Mouse (Mus musculus) naive thymus-derived CD4-positive, alpha-beta T cell, adult 2 months (primary cell): Measurements from ENCODE around the gene Hspb1.

Experiments
- DNase-seq: peaks from one replicate; pipeline ENCODE4 v3.0.0-alpha.2; 2011; ENCODE audit warnings: low read depth

The Hspb1 gene

DNA sequence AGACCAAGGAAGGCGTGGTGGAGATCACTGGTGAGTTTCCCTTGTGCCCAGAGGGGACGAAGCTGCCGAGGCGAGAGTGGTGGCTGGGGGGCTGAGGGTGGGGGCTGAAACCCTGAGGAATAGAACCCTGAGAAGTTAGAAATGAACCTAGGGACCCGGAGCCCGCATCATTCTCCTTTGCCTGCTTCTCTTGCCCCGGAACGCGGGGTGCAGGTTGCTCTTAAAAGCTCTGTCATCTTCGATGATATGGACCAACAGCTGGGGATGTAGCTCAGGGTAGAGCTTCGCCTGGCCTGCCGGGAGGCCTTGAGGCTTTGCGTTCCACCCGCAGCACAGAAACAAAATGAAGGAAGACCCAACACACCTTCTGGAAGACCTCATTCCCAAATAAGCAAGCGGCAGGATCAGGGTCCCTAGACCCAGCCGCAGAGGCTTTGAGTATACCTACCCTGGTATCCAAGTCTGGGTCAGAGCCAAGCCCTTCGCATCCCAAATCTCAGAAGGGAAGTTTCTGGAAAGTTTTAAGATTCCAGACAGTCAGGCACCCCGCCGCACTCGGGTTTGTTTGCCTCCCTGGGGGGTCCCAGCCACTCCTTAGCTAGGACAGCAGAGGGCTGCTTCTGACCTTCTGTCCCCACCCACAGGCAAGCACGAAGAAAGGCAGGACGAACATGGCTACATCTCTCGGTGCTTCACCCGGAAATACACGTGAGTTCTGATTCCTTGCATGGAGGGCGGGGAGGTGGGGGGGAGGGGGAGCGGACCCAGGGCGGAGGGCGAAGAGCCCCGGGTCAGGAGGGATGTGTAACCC lies 891 bp downstream of the Hspb1 start:
- DNase-seq, result no peak

DNA sequence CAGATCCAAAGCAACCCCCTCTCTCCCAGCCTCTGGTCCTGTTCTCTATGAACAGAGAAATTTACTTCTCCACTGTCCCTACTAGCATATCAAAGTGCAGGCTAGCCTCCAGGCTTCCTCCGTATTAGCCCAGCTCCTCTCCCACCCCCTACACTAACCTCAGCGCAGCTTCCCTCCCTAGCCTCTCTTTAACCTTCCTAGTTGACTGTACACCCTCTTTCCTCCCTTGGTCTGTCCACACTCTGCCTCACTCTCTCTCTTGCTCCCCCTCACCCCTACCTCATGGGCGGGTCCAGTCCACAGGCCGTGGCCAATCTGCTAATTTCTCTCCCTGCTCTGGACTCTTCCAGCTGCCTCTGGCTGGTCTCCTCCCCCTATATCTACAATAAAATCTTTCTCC lies 2.6 kb downstream of the Hspb1 start:
- no peak for DNase-seq

DNA sequence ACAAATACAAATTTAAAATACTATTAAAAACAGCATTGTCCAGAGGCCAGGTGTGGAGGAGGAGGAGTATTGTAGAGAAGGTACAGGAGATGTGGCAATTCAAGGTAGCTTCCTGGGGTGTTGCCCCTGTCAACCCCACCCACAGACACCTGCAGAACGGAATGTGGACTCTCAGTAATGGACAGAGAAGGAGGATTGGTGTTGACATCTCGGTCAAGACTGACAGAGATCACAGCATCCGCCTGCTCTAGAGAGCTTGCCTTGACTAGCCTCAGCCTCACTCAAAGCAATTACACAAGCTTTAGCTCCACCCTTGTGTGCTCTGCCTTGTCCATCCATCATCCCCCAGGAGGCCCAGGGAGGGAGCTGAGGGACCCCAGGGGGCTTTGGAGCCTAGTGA lies 3.2 kb downstream of the Hspb1 start:
- no peak for DNase-seq

DNA sequence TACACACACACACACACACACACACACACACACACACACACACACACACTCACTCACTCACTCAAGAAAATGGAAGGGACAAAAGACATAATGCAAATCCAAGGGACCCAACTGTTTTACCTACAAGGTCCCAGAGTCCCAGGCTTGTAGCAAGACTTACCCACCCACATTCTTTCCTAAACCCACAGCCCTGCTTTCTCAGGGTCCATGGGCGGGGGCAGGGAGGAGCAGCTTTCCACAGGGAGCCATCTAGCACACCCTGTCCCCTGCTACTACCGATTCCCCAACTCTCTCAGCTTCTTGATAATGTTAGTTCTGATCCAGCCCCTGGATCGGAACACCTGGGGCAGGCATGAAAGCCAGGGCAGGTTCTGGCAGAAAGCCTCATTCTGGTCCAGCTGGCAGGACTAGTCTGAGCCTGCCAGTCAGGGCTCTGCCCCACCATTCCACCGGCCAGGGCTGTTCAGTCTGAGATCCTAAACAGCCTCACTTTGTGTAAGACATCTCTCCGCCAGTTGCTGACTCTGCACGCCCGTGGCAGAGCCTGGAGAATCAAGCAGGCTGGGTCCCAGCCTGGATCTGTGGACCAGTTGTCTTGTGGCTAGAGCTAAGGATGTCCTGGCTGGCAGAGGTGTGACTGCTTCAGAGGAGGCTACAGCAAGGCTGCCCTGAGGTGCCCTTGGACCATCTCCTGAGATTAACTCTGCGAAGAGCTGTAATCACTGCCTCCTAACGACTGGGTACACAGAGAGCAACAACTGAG lies 5.1 kb downstream of the Hspb1 start:
- DNase-seq, result no peak

DNA sequence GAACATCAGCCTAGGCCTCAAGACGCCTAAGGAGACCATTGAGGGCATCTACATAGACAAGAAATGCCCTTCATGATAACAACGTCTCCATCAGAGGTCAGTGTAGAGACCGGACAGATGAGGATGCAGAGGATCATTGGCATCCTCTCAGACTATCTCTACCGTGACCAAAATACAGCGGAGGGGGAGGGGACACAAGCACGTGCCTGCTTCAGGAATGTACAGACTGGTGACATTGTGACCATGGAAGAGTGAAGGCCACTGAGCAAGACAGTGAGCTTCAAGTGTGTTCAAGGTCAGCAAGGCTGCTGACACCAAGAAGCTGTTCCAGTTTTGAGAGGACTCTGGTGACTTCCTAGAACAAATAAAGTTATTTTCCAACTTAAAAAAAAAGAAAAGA lies 7.2 kb downstream of the Hspb1 start:
- no peak for DNase-seq

DNA sequence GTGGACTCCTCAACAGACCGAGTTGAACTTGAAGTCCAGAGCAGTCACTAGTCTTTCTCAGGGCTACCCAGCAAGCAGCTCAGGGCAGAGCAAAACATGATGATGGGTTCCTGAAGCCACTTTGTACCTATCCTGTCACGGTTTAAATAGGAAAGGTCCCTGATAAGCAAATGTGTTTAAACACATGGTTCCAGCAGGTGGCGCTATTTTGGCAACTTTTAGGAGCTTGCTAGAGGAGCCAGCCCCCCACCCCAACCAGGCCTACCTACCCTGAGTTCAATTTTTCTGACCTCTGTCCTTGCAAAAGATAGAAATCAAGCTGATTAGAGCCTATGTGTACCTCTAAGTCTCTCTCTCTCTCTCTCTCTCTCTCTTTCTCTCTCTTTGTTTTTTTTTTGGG lies 10.3 kb downstream of the Hspb1 start:
- peak; percentile 82 for DNase-seq

DNA sequence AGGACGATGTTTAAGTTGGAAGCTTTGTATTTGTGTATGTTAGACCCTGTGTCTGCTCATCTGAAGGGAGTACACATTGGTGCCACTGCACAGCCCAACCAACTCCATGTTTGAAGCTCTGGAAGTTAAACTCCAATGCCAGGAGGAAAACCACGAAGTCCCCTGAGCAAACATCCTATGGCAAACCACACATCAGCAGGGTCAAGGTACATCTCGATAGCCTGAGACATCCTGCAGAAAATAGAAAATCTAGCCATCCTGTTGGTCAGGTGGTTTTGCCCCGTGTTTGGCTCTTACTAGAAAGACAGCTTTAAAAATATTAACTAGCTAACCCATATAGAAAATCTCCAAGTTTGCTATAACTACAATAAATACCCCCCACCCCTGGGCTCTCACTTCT lies 11.3 kb downstream of the Hspb1 start:
- no peak for DNase-seq

DNA sequence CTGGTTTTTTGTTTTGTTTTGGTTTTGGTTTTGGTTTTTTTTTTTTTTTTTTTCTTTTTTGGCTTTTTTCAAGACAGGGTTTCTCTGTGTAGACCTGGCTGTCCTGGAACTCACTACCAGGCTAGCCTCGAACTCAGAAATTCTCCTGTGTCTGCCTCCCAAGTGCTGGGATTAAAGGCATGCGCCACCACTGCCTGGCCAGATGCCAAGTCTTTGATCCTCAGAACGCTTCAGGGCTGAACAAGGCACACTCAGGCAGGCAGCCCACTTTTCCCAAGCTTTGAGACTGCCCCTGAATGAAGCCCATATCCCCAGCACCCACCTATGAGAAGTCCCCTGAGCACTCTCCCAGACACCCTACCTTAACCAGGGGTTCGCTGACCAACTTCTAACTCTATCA lies 12.1 kb downstream of the Hspb1 start:
- no peak for DNase-seq

DNA sequence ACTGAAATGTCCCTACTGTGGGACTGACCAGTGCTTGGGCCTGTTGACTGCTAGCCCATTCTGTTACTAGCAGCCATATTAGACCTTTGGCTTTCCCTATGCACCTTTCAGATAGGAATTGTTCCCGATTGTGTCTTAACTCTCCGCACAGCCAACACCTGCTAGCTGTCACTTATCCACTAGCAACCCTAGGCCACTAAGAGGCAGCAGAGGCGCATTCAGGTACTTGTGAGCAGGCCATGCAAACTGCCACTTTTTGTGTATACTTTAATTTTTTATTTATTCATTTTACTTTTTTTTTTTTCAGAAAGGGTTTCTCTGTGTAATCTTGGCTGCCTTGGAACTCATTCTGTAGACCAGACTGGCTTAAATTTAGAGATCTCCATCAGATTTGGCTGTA lies 13.0 kb downstream of the Hspb1 start:
- DNase-seq, result no peak

DNA sequence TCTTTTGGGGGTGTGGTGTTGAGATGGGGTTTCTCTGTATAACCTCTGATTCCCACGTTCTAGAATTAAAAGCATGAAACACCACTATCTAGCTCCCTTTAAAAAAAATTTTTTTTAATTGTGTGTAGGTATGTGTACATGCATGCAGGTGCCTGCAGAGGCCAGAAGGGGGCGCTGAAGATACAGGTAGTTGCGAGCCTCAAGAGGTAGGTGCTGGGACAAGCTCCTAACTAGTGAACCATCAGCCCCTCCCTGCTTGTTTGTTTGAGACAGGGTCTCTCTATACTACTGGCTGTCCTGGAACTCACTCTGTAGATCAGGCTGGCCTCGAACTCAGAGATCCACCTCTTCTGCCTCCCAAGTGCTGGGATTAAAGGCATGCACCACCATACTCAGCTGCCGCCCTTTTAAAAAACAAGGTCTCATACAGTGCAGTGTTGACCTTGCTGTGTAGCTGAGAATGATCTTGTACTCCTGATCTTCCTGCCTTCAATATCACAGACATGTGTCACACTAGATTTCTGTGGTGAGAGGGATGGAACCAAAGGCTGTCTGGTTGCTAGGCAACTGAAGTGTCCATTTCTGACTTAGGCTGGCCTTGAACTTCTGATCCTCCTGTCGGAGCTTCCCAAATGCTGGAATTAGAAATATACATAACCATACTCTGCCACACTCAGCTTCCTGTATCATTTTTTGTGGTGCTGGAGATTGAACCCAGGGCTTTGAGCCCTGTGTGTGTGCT lies 13.8 kb downstream of the Hspb1 start:
- peak; percentile 47 for DNase-seq

DNA sequence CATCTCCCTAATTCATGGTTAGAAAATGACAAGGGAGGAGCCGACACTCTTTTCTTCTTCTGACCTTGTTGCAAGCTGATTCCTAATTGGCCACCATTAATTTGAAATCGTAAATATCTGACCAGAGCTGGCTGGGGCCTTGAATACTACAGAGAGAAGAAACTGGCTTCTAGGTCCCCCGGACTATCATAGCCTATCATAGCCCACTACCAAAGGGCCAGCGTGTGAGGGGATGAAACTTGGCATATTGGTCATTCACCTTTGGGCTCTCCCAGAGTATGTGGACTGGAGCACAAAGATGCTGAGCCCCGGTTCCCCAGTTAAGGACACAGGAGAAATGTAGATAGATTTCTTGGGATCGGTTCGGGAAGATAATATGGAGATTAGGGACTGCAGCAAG lies 15.3 kb downstream of the Hspb1 start:
- no peak for DNase-seq

DNA sequence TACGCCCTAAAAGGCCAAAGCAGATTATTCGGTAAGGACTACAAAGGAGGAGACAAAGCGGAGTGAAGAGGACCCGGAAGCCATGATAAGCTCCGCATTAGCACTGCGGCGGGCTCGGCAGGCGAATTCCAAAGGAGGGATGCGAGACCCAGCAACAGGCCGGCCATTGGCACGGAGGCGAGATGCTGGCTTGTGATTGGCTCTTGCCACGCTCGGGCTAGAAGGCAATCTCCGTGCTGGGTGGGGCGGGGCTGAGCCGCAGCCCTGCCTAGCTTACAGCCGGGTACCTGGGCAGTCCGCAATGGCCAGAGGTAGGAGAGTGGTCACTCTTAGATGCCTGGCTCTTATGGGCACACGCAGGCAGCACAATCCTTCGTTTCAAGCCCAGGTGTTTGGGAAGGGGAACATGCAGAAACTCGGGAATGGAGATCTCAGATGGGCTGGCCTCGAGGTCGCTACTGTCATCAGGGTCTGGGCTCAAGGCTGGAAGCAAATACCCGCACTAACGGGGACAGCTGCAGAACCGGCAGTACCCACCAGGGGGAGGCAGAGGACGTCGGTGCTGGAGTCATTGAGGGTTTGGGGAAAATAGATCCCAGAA lies 15.9 kb downstream of the Hspb1 start:
- peak; percentile 76 for DNase-seq

DNA sequence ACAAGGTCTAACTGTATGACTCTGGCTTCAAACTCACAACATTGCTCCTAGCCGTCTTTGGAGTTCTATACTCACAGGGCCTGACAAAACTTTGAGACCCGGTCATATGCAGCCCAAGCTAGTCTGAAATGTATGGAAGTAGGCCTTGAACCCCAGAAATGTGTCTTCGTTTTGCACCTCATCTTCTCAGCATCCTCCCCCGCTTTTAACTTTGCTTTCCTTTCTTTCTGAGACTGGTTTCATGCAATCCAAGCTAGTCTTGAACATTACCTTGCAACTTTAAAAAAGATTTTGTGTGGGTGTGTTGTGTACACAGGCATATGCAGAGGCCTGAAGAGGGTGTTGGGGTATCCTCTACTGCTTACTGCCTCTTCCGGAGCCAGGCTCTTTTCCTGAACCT lies 16.5 kb downstream of the Hspb1 start:
- no peak for DNase-seq

DNA sequence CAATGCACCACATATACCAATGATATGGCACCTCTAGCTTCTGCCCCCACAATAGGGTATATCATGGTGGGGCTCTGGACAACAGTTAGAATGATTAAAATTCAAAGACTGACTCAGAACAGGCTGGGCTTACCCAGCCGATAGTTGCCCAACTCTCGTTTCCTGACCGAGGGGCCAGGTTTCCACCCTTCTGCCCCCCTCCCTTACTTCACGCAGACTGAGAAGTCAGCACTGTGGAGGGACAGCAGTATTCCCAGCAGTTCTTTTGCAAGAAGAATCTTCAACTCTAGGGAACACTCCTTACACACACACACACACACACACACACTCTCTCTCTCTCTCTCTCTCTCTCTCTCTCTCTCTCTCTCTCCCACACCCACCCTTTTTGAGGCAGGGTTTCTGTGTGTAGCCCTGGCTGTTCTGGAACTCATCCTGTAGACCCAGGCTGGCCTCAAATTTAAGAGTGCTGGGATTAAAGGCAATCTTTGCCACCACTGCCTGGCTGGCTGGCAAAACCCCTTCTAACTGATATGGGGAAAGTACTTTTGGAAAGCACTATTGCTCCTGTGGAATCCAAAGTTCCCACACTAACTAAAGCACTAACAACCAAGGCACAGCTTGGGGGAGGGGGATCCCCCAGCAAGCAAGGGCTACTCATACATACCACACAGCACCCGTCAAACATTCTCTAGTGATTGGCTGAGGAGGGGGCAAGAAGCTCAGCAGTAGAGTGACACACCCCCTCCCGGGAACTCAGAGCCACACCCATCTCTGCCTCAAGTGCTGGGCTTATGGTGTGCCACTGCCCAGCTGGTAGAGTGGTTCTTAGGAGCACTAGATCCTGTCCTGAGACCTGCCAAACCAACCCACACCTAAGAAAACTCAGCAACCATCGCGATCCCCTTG lies 17.9 kb downstream of the Hspb1 start:
- DNase-seq, result no peak

DNA sequence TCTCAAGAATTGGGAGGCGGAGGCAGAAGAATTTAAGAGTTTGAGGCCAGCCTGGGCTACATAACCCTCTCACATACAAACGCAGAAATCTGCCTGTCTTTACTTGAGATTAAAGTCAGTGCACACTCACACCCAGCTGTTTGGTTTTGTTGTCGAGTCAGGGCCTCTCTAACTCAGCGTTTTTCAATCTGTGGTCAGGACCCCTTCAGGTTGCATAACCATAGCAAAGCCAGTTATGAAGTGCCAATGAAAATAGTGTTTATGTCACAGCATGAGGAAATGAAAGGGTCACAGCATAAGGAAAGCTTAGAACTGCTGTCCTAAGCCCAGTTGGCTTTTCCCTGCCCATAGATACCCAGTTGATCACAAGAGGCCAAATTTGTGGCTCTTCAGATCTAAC lies 19.1 kb downstream of the Hspb1 start:
- no peak for DNase-seq

DNA sequence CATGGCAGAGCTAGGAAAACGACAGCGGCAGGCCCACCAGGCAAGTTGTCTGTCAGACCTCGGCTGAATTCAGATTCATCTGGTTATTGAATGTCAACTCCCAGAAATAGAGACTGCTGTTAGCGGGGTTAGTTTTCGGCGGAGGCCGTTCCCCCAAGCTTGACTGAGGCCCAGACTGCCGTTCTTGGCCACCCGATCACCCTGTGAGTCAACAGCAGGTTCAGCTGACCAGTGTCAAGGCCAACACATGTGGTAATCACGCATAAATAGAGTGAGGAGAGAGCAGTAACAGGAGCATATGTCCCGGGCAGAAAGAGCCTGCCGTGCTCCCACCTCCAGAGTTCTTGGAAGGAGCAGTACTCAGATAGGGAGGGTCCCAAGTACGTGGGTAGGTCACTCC lies 19.5 kb downstream of the Hspb1 start:
- no peak for DNase-seq

DNA sequence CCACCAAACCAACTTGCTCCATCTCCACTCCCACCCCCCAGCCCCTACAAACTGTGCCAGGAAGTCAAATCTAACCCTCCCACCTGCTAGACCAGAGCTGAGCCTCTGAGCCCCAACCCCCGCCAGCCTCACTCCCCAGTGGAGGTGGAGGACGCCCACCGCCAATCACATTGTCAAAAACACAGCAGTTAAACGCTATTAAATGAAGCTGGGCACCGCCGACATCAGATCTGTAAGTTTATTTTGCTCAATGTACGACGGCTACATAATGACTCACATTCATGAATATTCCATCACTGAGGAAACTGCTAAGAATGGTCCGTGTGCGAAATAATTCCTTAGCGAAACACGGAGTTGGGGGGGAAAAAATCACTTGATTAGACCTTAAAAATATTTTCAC lies 20.5 kb downstream of the Hspb1 start:
- DNase-seq, result no peak

DNA sequence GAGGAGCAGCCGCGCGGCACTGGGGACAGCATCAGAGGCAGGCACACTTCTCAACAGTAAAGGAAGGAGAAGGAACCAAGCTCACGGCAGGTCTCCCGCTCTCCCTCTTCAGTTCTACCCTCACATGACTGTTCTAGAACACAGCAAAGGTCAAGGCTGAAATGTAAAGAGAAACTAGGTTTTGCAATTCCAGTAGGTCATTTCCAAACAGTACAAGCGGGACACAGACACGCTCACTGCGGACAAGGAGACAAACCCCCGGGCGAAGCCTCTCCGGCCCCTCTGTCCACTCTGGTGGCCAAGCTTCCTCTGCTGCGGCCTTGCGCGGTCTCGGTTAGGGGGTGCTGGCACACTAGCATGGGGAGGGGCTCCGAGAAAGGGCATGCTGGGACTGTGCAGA lies 21.3 kb downstream of the Hspb1 start:
- DNase-seq, result no peak

DNA sequence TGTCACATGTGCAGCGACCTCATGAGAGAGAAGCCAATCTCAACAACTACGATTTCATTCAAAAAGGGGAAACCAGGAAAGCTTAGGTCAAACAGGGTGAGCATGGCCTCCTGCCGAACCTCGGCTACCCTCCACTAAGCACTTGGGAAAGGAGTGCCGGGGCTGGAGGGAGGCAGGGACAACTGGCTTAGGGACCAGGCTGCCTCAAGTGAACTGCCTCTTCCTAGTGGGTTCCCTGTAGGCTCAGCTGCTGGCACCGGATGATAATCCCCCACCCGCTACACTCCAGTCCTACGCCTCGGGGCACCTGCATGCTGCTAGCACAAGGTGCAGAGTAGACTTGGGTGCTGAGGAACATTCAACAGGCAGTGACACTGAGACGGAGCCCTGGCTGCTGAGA lies 21.9 kb downstream of the Hspb1 start:
- DNase-seq, result no peak

DNA sequence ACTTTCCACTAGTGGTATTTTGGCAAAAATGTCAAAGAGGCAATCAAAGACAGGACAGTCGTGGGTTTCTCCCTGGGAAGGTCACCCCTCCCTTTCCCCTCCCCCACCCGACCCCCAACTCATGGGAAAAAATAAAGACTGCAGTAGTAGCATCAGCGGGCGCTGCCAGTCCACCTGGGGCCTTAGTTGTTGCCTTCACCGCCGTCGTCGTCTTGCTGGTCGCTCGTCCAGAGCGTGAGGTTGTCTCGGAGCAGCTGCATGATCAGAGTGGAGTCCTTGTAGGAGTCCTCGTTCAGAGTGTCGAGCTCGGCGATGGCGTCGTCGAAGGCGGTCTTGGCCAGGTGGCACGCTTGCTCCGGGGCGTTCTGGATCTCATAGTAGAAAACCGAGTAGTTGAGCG lies 23.1 kb downstream of the Hspb1 start:
- DNase-seq, result no peak

DNA sequence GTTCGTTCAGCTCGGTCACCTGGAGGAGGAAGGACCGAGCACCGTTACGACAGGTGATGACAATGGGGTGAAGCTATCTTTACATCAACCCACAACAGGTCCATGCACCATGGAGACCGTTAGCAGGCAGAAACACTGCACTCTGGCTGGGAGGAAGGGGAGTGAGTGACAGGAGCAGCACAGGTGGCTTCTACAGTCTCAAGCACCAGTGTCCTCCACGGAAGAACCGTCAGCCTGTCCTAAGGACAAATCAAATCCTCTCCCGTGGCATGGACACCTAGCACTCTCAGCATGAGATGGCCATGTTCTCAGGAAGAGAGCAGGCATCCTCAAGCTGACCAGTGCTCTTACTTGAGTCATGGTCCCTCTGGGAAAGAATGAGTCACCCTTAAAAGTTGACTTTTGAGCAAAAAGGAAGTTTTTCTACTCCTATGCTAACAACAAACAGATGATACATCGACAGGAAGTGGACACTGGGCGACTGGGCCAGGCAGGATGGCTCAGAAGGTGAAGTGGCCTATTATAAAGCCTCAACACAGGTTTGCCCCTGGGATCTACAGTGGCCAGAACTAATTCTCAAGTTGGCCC lies 24.0 kb downstream of the Hspb1 start:
- no peak for DNase-seq
